Mouse (Mus musculus) small intestine, adult 2 months (tissue): ENCODE results near the gene Sowahb.

Experiments used
- CTCF ChIP-seq: fragments of 200-500 bp; IDR thresholded peaks from 2 replicates; pipeline ENCODE4 v1.5.1; 2012; ENCODE audit warnings: low read depth, mild to moderate bottlenecking, control low read depth, inconsistent platforms, low read length, moderate library complexity, mixed read lengths; ENCODE audit not compliant: insufficient replicate concordance, insufficient read length; ENCODE audit errors: extremely low read depth
- POLR2A ChIP-seq: fragments of 200-500 bp; IDR thresholded peaks from 2 replicates; pipeline ENCODE4 v1.6.1; 2012; ENCODE audit warnings: low read depth, mild to moderate bottlenecking, control low read depth, inconsistent platforms, low read length, moderate library complexity

GRCm38 (mm10) chr5:93060865-93061264 is 16.0 kb upstream of the Sowahb start:
- TF ChIP-seq CTCF: no peak
- no peak for TF ChIP-seq POLR2A
